Mouse (Mus musculus): Measurements from ENCODE around the gene Speer4c. TPM values are rescaled to one million over a fixed set of nuclear protein-coding genes. Genes with fewer than 3 reads are reported as not detected.
"Not testable (repeated sequence)": the region's sequence is repeated elsewhere in the genome, so short reads cannot be mapped to it uniquely, and the experiment has no call there.

Gene Speer4c
- total RNA-seq (2014; fragmentation: Nextera tagmentation) (not detected in 2 replicates), total RNA-seq (2017) (0.27 TPM in 1 of 2 replicates, not detected in the other), polyA plus RNA-seq (2012) (not detected in 2 replicates)

DNA sequence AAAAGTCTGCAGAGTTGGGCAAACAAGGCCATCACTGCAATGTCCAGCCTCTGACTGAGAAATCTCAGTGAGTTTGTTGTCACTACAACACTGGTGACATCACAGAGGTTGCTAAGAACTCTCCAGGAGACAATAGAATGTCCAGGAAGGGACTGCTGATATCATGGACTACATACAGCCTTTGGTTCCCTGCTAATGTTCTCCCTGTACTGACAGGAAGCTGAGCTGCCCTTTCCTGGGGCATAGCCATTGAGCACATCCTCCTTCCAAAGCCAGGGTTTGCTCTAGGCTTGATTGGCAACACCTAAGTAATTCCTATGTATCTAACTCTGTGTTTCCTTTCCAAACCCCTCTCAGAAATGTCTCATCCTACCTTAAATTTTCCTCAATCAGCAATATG is at the start of gene Speer4c:
Gene Speer4c, minus strand, starts transcription at position 101 of the 400 bp plus-strand sequence.
- H3K4me3 ChIP-seq (ENCODE audit: low read depth, low read length); ATAC-seq (ENCODE audit: extremely low read depth, insufficient number of reproducible peaks, low FRiP score, poor library complexity, severe bottlenecking); DNase-seq (ENCODE audit: low spot score); H3K27me3 ChIP-seq (ENCODE audit: insufficient read depth, low read length); H3K36me3 ChIP-seq (replicated peaks); H3K4me1 ChIP-seq (ENCODE audit: insufficient read depth, low read depth, low read length); H3K9me3 ChIP-seq (replicated peaks): not testable (repeated sequence)

DNA sequence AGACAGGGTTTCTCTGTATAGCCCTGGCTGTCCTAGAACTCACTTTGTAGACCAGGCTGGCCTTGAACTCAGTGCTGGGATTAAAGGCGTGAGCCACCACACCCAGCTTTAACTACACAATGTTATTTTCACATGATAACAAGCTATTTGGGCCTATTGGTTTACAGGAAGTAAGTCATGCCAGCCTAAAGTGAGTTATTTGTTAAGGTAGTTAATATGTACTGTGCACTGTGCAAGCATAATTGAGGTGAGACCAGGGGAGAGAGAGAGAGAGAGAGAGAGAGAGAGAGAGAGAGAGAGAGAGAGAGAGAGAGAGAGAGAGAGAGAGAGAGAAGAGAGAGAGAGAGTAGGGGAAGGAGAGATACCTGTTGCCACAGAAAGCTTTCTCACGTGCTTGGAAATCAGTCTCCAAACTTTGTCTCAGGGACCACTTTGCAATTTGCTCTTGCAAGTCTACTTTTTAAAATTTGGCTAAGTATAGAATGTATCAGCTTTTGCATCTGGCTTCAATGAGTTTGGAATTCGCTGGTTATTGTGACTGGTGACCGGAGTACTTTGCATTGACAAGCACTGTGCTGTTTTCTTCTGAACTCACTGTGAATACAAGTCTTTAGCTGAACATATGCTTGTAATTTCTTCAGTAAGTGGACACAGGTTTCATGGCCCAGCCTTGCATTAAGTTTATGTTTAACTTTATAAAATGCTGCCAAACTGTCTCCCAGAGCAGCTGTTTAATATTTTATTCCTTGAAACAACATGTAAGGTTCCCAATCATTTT is 33.6 kb upstream of the Speer4c start:
- TF ChIP-seq GATA1 (IDR thresholded peaks at IDR 0.05; ENCODE audit: borderline replicate concordance, low read length) (no peak), CTCF (IDR thresholded peaks at IDR 0.05; ENCODE audit: low read depth, low read length) (no peak), GATA2 (IDR thresholded peaks at IDR 0.05; ENCODE audit: borderline replicate concordance, low read depth, low read length) (no peak), POLR2AphosphoS5 (IDR thresholded peaks at IDR 0.05; ENCODE audit: insufficient replicate concordance, low read depth, low read length) (no peak), TAL1 (conservative IDR thresholded peaks at IDR 0.05; ENCODE audit: low read depth, low read length) (no peak)
- H3K36me3 ChIP-seq (replicated peaks): no peaks in the 10 kb centered on the region
- no peak overlapping the region for H3K4me3 ChIP-seq (ENCODE audit: low read depth, low read length)
- no peak for ATAC-seq (ENCODE audit: extremely low read depth, insufficient number of reproducible peaks, low FRiP score, poor library complexity, severe bottlenecking)
- DNase-seq (ENCODE audit: low spot score): no peak
- H3K27me3 ChIP-seq (ENCODE audit: insufficient read depth, low read length): no peaks in the 10 kb centered on the region
- no peaks in the 10 kb centered on the region for H3K9me3 ChIP-seq (replicated peaks)
- no peaks in the 10 kb centered on the region for H3K4me1 ChIP-seq (ENCODE audit: insufficient read depth, low read depth, low read length)

DNA sequence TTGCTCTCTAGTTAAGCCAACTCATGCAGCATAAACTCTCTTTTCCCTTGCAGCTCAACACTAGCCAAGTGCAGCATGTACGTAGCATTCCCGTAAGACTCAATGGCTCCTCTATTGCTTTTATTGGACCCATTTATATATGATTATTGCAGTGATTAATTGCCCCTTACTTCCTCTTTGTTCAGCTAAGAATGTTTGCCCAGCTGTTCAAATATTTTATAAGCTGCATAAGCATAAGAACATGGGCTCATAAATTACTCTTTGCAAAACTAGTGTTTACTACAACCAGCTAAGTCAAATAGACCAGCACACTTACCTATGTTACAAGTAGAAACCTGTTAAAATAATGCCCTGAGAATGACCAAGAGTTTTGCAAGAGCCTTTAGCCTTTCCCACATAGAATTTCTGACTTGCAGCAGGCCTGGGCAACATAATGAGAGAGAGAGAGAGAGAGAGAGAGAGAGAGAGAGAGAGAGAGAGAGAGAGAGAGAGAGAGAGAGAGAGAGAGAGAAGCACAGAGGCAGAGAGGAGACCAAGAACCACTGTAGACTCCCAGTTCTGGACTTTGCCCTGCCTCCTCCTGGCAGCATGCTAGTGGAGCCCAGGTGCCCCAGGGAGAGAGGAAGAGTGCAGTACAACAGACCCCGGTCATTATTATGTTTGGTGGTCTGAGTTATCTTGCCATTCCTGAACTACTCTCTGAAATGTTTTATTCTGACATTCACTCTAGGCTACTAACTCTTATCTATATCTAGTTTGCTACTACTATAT is 20.2 kb upstream of the Speer4c start:
- H3K27me3 ChIP-seq (ENCODE audit: insufficient read depth, low read length): no peaks in the 10 kb centered on the region
- ATAC-seq (ENCODE audit: extremely low read depth, insufficient number of reproducible peaks, low FRiP score, poor library complexity, severe bottlenecking) (no peak), DNase-seq (ENCODE audit: low spot score) (no peak)
- no peaks in the 10 kb centered on the region for H3K4me1 ChIP-seq (ENCODE audit: insufficient read depth, low read depth, low read length)
- no peak for TF ChIP-seq POLR2AphosphoS5 (IDR thresholded peaks at IDR 0.05; ENCODE audit: insufficient replicate concordance, low read depth, low read length)
- no peak for TF ChIP-seq GATA1 (IDR thresholded peaks at IDR 0.05; ENCODE audit: borderline replicate concordance, low read length)
- no peak for TF ChIP-seq TAL1 (conservative IDR thresholded peaks at IDR 0.05; ENCODE audit: low read depth, low read length)
- no peaks in the 10 kb centered on the region for H3K36me3 ChIP-seq (replicated peaks)
- no peak overlapping the region for H3K4me3 ChIP-seq (ENCODE audit: low read depth, low read length)
- H3K9me3 ChIP-seq (replicated peaks): no peaks in the 10 kb centered on the region

DNA sequence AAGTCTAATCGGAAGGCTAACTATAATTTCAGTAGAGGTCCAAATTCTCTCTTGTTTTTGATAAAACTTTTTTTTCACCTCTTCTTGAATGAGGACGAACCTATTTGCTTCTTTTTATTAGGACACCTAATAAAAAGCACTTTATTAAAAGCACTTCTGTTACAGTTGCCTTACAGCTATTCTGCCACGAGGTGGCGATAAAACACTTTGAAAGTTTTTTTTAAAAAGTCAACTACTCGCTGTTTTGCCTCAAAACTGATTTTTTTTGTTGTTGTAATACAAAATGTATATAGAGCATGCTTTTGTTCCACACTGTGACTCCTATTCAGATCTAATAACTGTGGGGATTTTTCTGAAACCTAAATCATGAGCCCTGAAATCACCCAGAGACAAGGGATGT is 11.2 kb downstream of the Speer4c start:
- H3K9me3 ChIP-seq (replicated peaks); ATAC-seq (ENCODE audit: extremely low read depth, insufficient number of reproducible peaks, low FRiP score, poor library complexity, severe bottlenecking); DNase-seq (ENCODE audit: low spot score); H3K4me3 ChIP-seq (ENCODE audit: low read depth, low read length); H3K4me1 ChIP-seq (ENCODE audit: insufficient read depth, low read depth, low read length); H3K36me3 ChIP-seq (replicated peaks); H3K27me3 ChIP-seq (ENCODE audit: insufficient read depth, low read length): not testable (repeated sequence)

DNA sequence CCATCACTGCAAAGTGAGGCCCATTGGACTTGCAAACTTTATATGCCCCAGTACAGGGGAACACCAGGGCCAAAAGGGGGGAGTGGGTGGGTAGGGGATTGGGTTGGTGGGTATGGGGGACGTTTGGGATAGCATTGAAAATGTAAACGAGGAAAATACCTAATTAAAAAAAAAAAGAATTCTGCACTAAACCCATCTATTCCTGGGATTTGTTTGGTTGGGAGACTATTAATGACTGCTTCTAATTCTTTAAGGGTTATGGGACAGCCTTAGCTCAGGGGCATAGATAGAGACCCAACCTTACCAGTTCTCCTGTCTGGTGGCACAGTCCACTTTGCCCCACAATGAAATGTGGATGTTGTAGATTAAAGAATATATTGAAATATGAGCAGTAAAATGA is 16.4 kb downstream of the Speer4c start:
- DNase-seq (ENCODE audit: low spot score); H3K9me3 ChIP-seq (replicated peaks); H3K4me1 ChIP-seq (ENCODE audit: insufficient read depth, low read depth, low read length); H3K4me3 ChIP-seq (ENCODE audit: low read depth, low read length); ATAC-seq (ENCODE audit: extremely low read depth, insufficient number of reproducible peaks, low FRiP score, poor library complexity, severe bottlenecking); H3K27me3 ChIP-seq (ENCODE audit: insufficient read depth, low read length); H3K36me3 ChIP-seq (replicated peaks): not testable (repeated sequence)

DNA sequence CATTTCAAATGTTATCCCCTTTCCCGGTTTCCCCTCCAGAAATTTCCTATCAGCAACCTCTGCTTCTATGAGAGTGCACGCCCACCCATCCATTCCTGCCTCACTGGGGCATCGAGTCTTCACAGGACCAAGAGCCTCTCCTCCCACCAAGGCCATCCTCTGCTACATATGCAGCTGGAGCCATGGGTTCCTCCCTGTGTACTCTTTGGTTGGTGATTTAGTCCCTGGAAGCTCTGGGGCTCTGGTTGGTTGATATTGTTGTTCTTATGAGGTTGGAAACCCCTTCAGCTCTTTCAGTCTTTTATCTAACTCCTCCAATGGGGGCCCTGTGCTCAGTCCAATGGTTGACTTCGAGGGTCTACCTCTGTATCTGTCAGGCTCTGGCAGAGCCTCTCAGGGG is 22.2 kb downstream of the Speer4c start:
- not testable (repeated sequence) for H3K4me3 ChIP-seq (ENCODE audit: low read depth, low read length); H3K4me1 ChIP-seq (ENCODE audit: insufficient read depth, low read depth, low read length); H3K9me3 ChIP-seq (replicated peaks); H3K36me3 ChIP-seq (replicated peaks); H3K27me3 ChIP-seq (ENCODE audit: insufficient read depth, low read length); DNase-seq (ENCODE audit: low spot score); ATAC-seq (ENCODE audit: extremely low read depth, insufficient number of reproducible peaks, low FRiP score, poor library complexity, severe bottlenecking)

DNA sequence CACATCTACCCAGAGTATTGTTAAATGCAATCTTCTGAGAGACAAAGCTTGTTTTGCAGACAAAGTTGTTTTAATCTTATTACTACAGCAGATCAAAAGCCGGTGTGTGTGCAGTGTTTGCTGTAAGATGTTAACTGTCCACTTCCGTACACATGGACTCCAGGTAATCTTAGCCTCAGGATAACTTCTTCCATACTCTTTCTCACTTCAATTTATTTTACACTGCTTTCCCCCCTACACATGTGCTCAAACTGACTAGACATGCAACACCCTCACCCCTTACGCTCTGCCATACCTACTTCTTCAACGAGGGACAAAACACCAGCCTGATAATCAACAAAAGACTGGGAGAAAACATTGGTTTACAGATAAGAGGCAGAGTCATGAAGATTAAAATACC is 23.2 kb downstream of the Speer4c start:
- not testable (repeated sequence) for H3K4me3 ChIP-seq (ENCODE audit: low read depth, low read length); H3K9me3 ChIP-seq (replicated peaks); H3K36me3 ChIP-seq (replicated peaks); DNase-seq (ENCODE audit: low spot score); H3K27me3 ChIP-seq (ENCODE audit: insufficient read depth, low read length); ATAC-seq (ENCODE audit: extremely low read depth, insufficient number of reproducible peaks, low FRiP score, poor library complexity, severe bottlenecking); H3K4me1 ChIP-seq (ENCODE audit: insufficient read depth, low read depth, low read length)

DNA sequence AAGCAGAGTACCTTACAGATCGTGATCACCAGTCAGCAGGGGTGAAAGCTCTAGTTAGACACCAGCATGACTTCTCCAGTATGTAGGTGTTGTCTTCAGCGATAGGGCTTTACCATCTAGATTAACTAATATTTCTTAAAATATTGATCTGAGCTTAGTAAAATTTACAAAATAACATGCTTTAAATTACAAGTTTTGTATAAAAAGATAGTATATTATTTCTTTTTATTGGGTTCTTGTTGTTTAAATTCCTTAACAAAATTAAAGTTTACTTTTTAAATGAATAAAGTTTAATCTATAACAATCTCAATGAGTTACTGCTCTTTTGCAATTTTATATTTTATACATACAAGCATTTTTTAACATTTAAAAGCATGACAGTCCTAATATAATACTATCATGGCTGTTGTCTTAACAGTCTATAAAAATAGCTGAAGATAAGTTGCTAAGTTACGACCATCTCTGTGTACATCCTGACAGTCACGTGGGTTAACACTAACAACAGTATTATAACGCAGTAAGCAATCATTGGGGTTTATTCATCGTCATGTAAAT is 24.3 kb downstream of the Speer4c start:
- H3K9me3 ChIP-seq (replicated peaks); DNase-seq (ENCODE audit: low spot score); H3K4me1 ChIP-seq (ENCODE audit: insufficient read depth, low read depth, low read length); H3K36me3 ChIP-seq (replicated peaks); H3K27me3 ChIP-seq (ENCODE audit: insufficient read depth, low read length); H3K4me3 ChIP-seq (ENCODE audit: low read depth, low read length): not testable (repeated sequence)
- peak; percentile 8; the same call in 1 of the 2 replicates for ATAC-seq (ENCODE audit: extremely low read depth, insufficient number of reproducible peaks, low FRiP score, poor library complexity, severe bottlenecking)

DNA sequence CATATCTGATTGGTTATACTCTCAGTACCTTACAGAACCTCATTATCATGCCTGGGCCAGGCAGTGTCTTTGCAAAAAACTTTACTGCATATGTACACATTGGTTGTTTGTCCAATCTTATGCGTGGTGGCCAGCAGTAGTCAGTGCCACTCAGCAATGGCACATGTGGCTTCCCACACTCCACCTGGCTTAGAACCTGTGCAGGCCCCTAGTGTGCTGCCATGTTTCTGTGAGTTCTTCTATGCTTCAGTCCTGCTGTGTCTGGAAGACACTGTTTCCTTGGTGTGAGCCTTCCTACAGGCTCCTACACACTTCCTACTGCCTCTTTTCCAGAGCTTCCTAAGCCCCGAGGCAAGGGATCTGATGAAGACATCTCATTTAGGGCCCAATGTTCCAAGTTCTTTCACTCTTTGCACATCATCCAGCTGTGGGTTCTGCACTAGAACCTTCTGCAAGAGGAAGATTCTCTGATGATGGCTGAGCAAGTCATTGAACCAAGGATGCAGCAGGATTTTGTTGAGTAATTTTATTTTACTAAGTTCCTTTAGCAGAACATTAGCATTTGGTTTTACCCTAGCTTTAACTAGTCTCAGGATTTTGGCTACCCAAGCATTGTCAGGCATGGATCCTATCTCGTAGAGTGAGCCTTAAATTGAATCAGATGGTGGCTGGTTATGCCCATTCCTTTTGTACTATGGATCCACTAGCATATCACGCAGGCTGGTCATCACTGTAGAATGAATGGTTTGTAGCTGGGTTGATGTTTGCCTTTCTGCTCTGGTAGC is 25.0 kb downstream of the Speer4c start:
- not testable (repeated sequence) for H3K4me3 ChIP-seq (ENCODE audit: low read depth, low read length); DNase-seq (ENCODE audit: low spot score); H3K4me1 ChIP-seq (ENCODE audit: insufficient read depth, low read depth, low read length); H3K36me3 ChIP-seq (replicated peaks); H3K27me3 ChIP-seq (ENCODE audit: insufficient read depth, low read length); H3K9me3 ChIP-seq (replicated peaks); ATAC-seq (ENCODE audit: extremely low read depth, insufficient number of reproducible peaks, low FRiP score, poor library complexity, severe bottlenecking)

All from G1E (cell line).